Mouse (Mus musculus) intestine, embryonic 14.5 days (tissue): ENCODE data around the gene Awat2. TPM values are rescaled to one million over a fixed set of nuclear protein-coding genes. Genes with fewer than 3 reads are reported as not detected.

Experiments
- ATAC-seq: fragments of 200-750 bp; cut with Nextera tagmentation; replicated peaks from 2 replicates; pipeline ENCODE4 v1.8.0; 2017; ENCODE audit warnings: low read depth, moderate number of reproducible peaks, moderate TSS enrichment, moderate library complexity; ENCODE audit not compliant: low FRiP score, low TSS enrichment
- DNase-seq: peaks from one replicate; pipeline ENCODE4 v3.0.0-alpha.2; 2018; ENCODE audit warnings: low spot score
- H3K27ac ChIP-seq: fragments of 300-500 bp; sonication (generic); 2 replicates; pipeline ENCODE4 v1.5.1; 2014; ENCODE audit warnings: low read depth, mild to moderate bottlenecking, control low read depth
- H3K27me3 ChIP-seq: fragments of 300-500 bp; sonication (generic); replicated peaks from 2 replicates; pipeline ENCODE4 v1.6.1; 2014; ENCODE audit warnings: low read length, control low read depth; ENCODE audit not compliant: control insufficient read depth, insufficient read depth
- H3K36me3 ChIP-seq: fragments of 300-500 bp; sonication (generic); 2 replicates; pipeline ENCODE4 v1.6.1; 2014; ENCODE audit warnings: low read length, control low read depth; ENCODE audit not compliant: control insufficient read depth, insufficient read depth
- H3K4me1 ChIP-seq: fragments of 300-500 bp; sonication (generic); replicated peaks from 2 replicates; pipeline ENCODE4 v1.6.1; 2014; ENCODE audit warnings: low read length, control low read depth, mixed read lengths; ENCODE audit not compliant: control insufficient read depth, insufficient read depth
- H3K4me2 ChIP-seq: fragments of 300-500 bp; sonication (generic); 2 replicates; pipeline ENCODE4 v1.6.1; 2014; ENCODE audit warnings: low read length
- H3K4me3 ChIP-seq: fragments of 300-500 bp; sonication (generic); 2 replicates; pipeline ENCODE4 v1.5.1; 2014; ENCODE audit warnings: low read depth, low read length, control low read depth, mixed read lengths
- H3K9ac ChIP-seq: fragments of 300-500 bp; sonication (generic); 2 replicates; pipeline ENCODE4 v1.6.1; 2014; ENCODE audit warnings: mild to moderate bottlenecking, low read length
- H3K9me3 ChIP-seq: fragments of 300-500 bp; sonication (generic); 2 replicates; pipeline ENCODE4 v1.6.1; 2016; ENCODE audit warnings: low read length, control low read depth; ENCODE audit not compliant: control insufficient read depth
- WGBS: fragments of 180-500 bp; shearing (Covaris S2); extraction: QIAGEN DNeasy Blood & Tissue Kit; methylation state at CpG from one replicate; pipeline ENCODE4 v1.1.7; 2014; 5-methylcytosine and 5-hydroxymethylcytosine counted together
- polyA plus RNA-seq: library from polyadenylated mRNA; unstranded; fragments of >200 nt; fragmentation: Nextera tagmentation; extraction: Ambion mirVana; gene quantifications from 2 replicates; pipeline ENCODE4 v1.2.1, GENCODE M21; 2014

The Awat2 gene
- polyA plus RNA-seq, 1 experiment from 2014 or later: 0.26 TPM

DNA sequence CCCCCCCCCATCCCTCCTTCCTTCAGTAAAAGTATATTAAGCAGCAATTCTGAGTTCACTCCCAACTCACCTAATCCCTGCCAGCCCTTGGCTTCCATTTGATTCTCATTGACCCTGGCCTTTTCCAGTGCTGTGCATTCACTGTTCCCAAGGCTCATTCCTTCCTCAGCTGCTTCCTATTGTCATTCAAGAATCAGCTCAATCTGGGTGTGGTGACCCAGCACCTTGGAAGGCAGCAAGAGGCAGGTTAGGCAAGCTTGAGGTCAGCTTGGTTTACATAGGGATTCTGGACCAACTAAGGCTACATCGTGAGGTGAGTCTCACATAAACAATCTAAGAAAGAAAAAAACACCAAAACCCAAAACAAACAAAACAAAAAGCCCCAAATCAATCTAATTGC is 33.3 kb downstream of the Awat2 start:
- ATAC-seq: no peak
- no peak for DNase-seq
- Histone ChIP-seq H3K9me3 (no peaks in the 10 kb centered on the region), H3K9ac (no peak overlapping the region), H3K27me3 (no peaks in the 10 kb centered on the region), H3K36me3 (no peaks in the 10 kb centered on the region), H3K4me1 (no peaks in the 10 kb centered on the region), H3K4me3 (no peak overlapping the region), H3K4me2 (no peak overlapping the region), H3K27ac (no peak overlapping the region)
- 57% methylated on average over 1 of the region's 1 CpGs for WGBS

- 77% methylated on average over 5 of the region's 5 CpGs for WGBS
These were observed 40.9 kb downstream of the Awat2 start for GRCm38 (mm10) chrX:100401657-100402056.

GRCm38 (mm10) chrX:100400900-100401299 is 41.6 kb downstream of the Awat2 start:
- no peaks in the 10 kb centered on the region for H3K4me1 ChIP-seq
- DNase-seq: no peak
- H3K36me3 ChIP-seq: no peaks in the 10 kb centered on the region
- H3K4me2 ChIP-seq: no peak overlapping the region
- no peaks in the 10 kb centered on the region for H3K9me3 ChIP-seq
- H3K27me3 ChIP-seq: 0 out of 2 replicates have a peak, but pooled peaks cover 3% of the 10 kb centered on the region
- H3K9ac ChIP-seq: no peak overlapping the region
- H3K27ac ChIP-seq: no peak overlapping the region
- H3K4me3 ChIP-seq: no peak overlapping the region
- ATAC-seq: no peak

More at GRCm38 (mm10) chrX:100401657-100402056, 40.9 kb downstream of the Awat2 start:
- ATAC-seq: no peak
- no peak overlapping the region for H3K4me3 ChIP-seq
- 0 out of 2 replicates have a peak, but pooled peaks cover 3% of the 10 kb centered on the region for H3K27me3 ChIP-seq
- no peaks in the 10 kb centered on the region for H3K4me1 ChIP-seq
- H3K27ac ChIP-seq: no peak overlapping the region
- no peak overlapping the region for H3K4me2 ChIP-seq
- no peaks in the 10 kb centered on the region for H3K36me3 ChIP-seq
- no peak for DNase-seq
- H3K9ac ChIP-seq: no peak overlapping the region
- no peaks in the 10 kb centered on the region for H3K9me3 ChIP-seq

DNA sequence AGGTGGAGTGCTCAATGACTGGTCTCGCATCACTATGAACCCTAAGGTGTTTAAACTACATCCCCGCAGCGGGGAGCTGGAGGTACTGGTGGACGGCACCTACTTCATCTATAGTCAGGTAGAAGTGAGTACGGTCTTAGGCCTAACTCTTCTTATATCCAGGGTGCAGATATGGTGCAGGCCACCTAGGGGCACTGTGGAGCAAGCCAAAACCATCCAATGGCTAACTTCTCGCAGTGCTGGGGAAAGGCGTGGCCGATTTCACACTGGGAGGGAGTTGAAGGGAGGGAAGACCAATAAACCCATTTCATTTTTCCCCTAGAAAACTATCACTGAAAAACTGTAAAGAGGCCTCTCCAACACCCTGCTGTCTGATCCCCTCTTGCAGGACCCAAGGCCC is 47.5 kb downstream of the Awat2 start:
- DNase-seq (no peak), ATAC-seq (no peak)
- no peaks in the 10 kb centered on the region for H3K9me3 ChIP-seq
- no peaks in the 10 kb centered on the region for H3K27me3 ChIP-seq
- H3K9ac ChIP-seq: no peak overlapping the region
- H3K4me2 ChIP-seq: no peak overlapping the region
- H3K4me3 ChIP-seq: no peak overlapping the region
- WGBS: 88% methylated on average over 8 of the region's 8 CpGs
- H3K36me3 ChIP-seq: no peaks in the 10 kb centered on the region
- no peak overlapping the region for H3K27ac ChIP-seq
- no peaks in the 10 kb centered on the region for H3K4me1 ChIP-seq

- no peaks in the 10 kb centered on the region for H3K27me3 ChIP-seq
- no peak overlapping the region for H3K4me2 ChIP-seq
- no peaks in the 10 kb centered on the region for H3K4me1 ChIP-seq
- H3K4me3 ChIP-seq: no peak overlapping the region
- WGBS: 54% methylated on average over 7 of the region's 7 CpGs
- H3K9me3 ChIP-seq: no peaks in the 10 kb centered on the region
- H3K36me3 ChIP-seq: no peaks in the 10 kb centered on the region
- H3K27ac ChIP-seq: no peak overlapping the region
- no peak for ATAC-seq
- DNase-seq: no peak
- no peak overlapping the region for H3K9ac ChIP-seq
These were observed 48.2 kb downstream of the Awat2 start for GRCm38 (mm10) chrX:100394223-100394861.

- H3K9ac ChIP-seq: no peak overlapping the region
- H3K27me3 ChIP-seq: no peaks in the 10 kb centered on the region
- H3K4me1 ChIP-seq: no peaks in the 10 kb centered on the region
- no peaks in the 10 kb centered on the region for H3K36me3 ChIP-seq
- no peak overlapping the region for H3K27ac ChIP-seq
- DNase-seq (no peak), ATAC-seq (no peak)
- WGBS: 30% methylated on average over 6 of the region's 6 CpGs
- H3K4me3 ChIP-seq: no peak overlapping the region
- no peak overlapping the region for H3K4me2 ChIP-seq
- H3K9me3 ChIP-seq: no peaks in the 10 kb centered on the region
These were observed 50.2 kb downstream of the Awat2 start for GRCm38 (mm10) chrX:100392304-100392703.

- no peak for ATAC-seq
- 88% methylated on average over 1 of the region's 1 CpGs for WGBS
- Histone ChIP-seq H3K36me3 (no peaks in the 10 kb centered on the region), H3K9me3 (no peaks in the 10 kb centered on the region), H3K4me1 (no peaks in the 10 kb centered on the region), H3K9ac (no peak overlapping the region), H3K4me2 (no peak overlapping the region), H3K27ac (no peak overlapping the region), H3K27me3 (no peaks in the 10 kb centered on the region), H3K4me3 (no peak overlapping the region)
- no peak for DNase-seq
These were observed 52.6 kb downstream of the Awat2 start for GRCm38 (mm10) chrX:100389887-100390286.

DNA sequence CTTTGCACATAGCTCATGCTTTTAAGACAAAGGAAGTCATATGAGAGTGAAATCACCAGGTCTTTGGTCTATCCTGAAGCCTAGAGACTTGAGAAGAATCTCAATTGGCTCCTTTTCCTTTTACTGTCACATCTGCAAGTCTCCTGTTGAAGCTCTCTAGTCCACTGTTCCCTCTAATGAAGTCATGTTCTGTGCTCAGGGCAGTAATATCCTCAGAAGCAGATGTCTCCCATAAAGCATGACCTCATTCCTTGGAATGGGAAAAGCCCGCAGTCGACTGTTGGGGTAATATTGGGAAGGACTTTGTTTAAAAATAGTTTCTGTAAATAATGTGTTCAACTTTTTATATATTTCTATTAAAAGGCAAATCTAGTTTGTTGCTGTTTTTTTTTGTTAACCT is 85.5 kb downstream of the Awat2 start:
- Histone ChIP-seq H3K36me3 (no peaks in the 10 kb centered on the region), H3K4me2 (no peak overlapping the region), H3K9ac (no peak overlapping the region), H3K27me3 (peaks cover 10% of the 10 kb centered on the region), H3K9me3 (no peaks in the 10 kb centered on the region), H3K4me1 (no peaks in the 10 kb centered on the region), H3K4me3 (no peak overlapping the region), H3K27ac (no peak overlapping the region)
- DNase-seq: no peak
- WGBS: 53% methylated on average over 2 of the region's 2 CpGs
- no peak for ATAC-seq
